Mouse (Mus musculus): ENCODE measurements around the gene Nanos1.

GRCm38 (mm10) chr19:60793170-60793707, 37.5 kb downstream of the Nanos1 start:
- no peak for TF ChIP-seq CTCF (IDR thresholded peaks at IDR 0.05)
- no peak for TF ChIP-seq EP300 (IDR thresholded peaks at IDR 0.05; ENCODE audit: insufficient read depth, low read depth, low read length)
- TF ChIP-seq POLR2A (IDR thresholded peaks at IDR 0.05; ENCODE audit: insufficient read depth, low read depth, low read length): no peak
